Mouse (Mus musculus) MEL (cell line): ENCODE data around the gene Ppfibp1. TPM values are rescaled to one million over a fixed set of nuclear protein-coding genes. Genes with fewer than 3 reads are reported as not detected.

Experiments
- DNase-seq: peaks from one replicate; pipeline ENCODE4 v3.0.0; 2011; ENCODE audit warnings: low read depth, low spot score
- H3K27ac ChIP-seq: 2 replicates; pipeline ENCODE4 v1.5.1; 2012; ENCODE audit warnings: low read depth, mild to moderate bottlenecking, control low read depth, low read length, moderate library complexity; ENCODE audit not compliant: control insufficient read depth
- H3K27me3 ChIP-seq, 2 experiments: fragments of 150-350 bp in 1 of 2; sonication (generic) in 1 of 2; 2 replicates each; pipeline ENCODE4 v1.6.1; 2012; ENCODE audit warnings: low read length in 2 of 2, mild to moderate bottlenecking in 2 of 2, improper control_type of control experiment in 1 of 2, moderate library complexity in 1 of 2; ENCODE audit not compliant: insufficient read depth in 2 of 2, control insufficient read depth in 1 of 2
- H3K36me3 ChIP-seq, 2 experiments: 2 replicates each; pipeline ENCODE4 v1.6.1; 2012 to 2014; ENCODE audit warnings: low read length in 2 of 2, improper control_type of control experiment in 1 of 2, inconsistent platforms in 1 of 2, mild to moderate bottlenecking in 1 of 2; ENCODE audit not compliant: insufficient read depth in 2 of 2, control insufficient read depth in 1 of 2
- H3K4me1 ChIP-seq, 2 experiments: fragments of 150-350 bp in 1 of 2; sonication (generic) in 1 of 2; 2 replicates each; pipeline ENCODE4 v1.6.1; 2012; ENCODE audit warnings: low read length in 2 of 2, improper control_type of control experiment in 1 of 2, mild to moderate bottlenecking in 1 of 2; ENCODE audit not compliant: insufficient read depth in 2 of 2, control insufficient read depth in 1 of 2
- H3K4me3 ChIP-seq, 2 experiments: fragments of 150-350 bp in 1 of 2; sonication (generic) in 1 of 2; 2 replicates each; pipeline ENCODE4 v1.5.1; 2012; ENCODE audit warnings: low read depth in 2 of 2, low read length in 2 of 2, mild to moderate bottlenecking in 2 of 2, moderate library complexity in 2 of 2, control low read depth in 1 of 2, improper control_type of control experiment in 1 of 2; ENCODE audit not compliant: control insufficient read depth in 1 of 2, insufficient read depth in 1 of 2
- H3K79me2 ChIP-seq: 2 replicates; pipeline ENCODE4 v1.6.1; 2012; ENCODE audit warnings: mild to moderate bottlenecking, low read length, moderate library complexity; ENCODE audit not compliant: control insufficient read depth, poor library complexity, insufficient read depth
- H3K9ac ChIP-seq: 2 replicates; pipeline ENCODE4 v1.6.1; 2012; ENCODE audit warnings: low read depth, mild to moderate bottlenecking, control low read depth, low read length, moderate library complexity; ENCODE audit not compliant: control insufficient read depth, poor library complexity, severe bottlenecking
- H3K9me3 ChIP-seq: fragments of 150-350 bp; sonication (generic); replicated peaks from 2 replicates; pipeline ENCODE4 v1.6.1; 2012; ENCODE audit warnings: mild to moderate bottlenecking, low read length, improper control_type of control experiment, moderate library complexity; ENCODE audit not compliant: insufficient read depth
- BHLHE40 ChIP-seq: IDR thresholded peaks from 2 replicates; pipeline ENCODE4 v1.6.1; 2012; ENCODE audit warnings: low read depth, mild to moderate bottlenecking, inconsistent platforms, low read length, improper control_type of control experiment, borderline replicate concordance
- CHD1 ChIP-seq: IDR thresholded peaks from 2 replicates; pipeline ENCODE4 v1.6.1; 2012; ENCODE audit warnings: low read depth, mild to moderate bottlenecking, inconsistent platforms, low read length, improper control_type of control experiment
- CTCF ChIP-seq, 3 experiments: IDR thresholded peaks in 2 of 3; conservative IDR thresholded peaks in 1 of 3; 2 replicates each; pipeline ENCODE4 v1.5.1; 2011 to 2012; ENCODE audit warnings: low read length in 3 of 3, low read depth in 2 of 3, mild to moderate bottlenecking in 2 of 3, improper control_type of control experiment in 1 of 3, inconsistent platforms in 1 of 3, mixed read lengths in 1 of 3, moderate library complexity in 1 of 3; ENCODE audit not compliant: control insufficient read depth in 1 of 3, insufficient read depth in 1 of 3, poor library complexity in 1 of 3, severe bottlenecking in 1 of 3
- E2F4 ChIP-seq: IDR thresholded peaks from 2 replicates; pipeline ENCODE4 v1.6.1; 2011; ENCODE audit warnings: low read depth, low read length, improper control_type of control experiment, borderline replicate concordance
- ELF1 ChIP-seq: IDR thresholded peaks from 2 replicates; pipeline ENCODE4 v1.6.1; 2014; ENCODE audit warnings: low read depth, mild to moderate bottlenecking, inconsistent platforms, low read length, improper control_type of control experiment, moderate library complexity
- EP300 ChIP-seq, 2 experiments: IDR thresholded peaks; 2 replicates each; pipeline ENCODE4 v1.6.1; 2011; ENCODE audit warnings: improper control_type of control experiment in 2 of 2, low read length in 2 of 2, low read depth in 1 of 2, mild to moderate bottlenecking in 1 of 2
- ETS1 ChIP-seq: IDR thresholded peaks from 2 replicates; pipeline ENCODE4 v1.6.1; 2012; ENCODE audit warnings: low read depth, mild to moderate bottlenecking, inconsistent platforms, low read length, improper control_type of control experiment, moderate library complexity
- GABPA ChIP-seq: IDR thresholded peaks from 2 replicates; pipeline ENCODE4 v1.6.1; 2012; ENCODE audit warnings: low read depth, mild to moderate bottlenecking, inconsistent platforms, low read length, improper control_type of control experiment, moderate library complexity
- GATA1 ChIP-seq: IDR thresholded peaks from 2 replicates; pipeline ENCODE4 v1.6.1; 2011; ENCODE audit warnings: low read depth, low read length, improper control_type of control experiment
- HCFC1 ChIP-seq: IDR thresholded peaks from 2 replicates; pipeline ENCODE4 v1.6.1; 2012; ENCODE audit warnings: low read depth, mild to moderate bottlenecking, inconsistent platforms, low read length, improper control_type of control experiment, moderate library complexity
- JUND ChIP-seq: IDR thresholded peaks from 2 replicates; pipeline ENCODE4 v1.6.1; 2011; ENCODE audit warnings: low read depth, mild to moderate bottlenecking, improper control_type of control experiment, low read length
- KAT2A ChIP-seq: conservative IDR thresholded peaks from 2 replicates; pipeline ENCODE4 v1.6.1; 2012; ENCODE audit warnings: low read depth, low read length, improper control_type of control experiment, inconsistent platforms
- MEF2A ChIP-seq: IDR thresholded peaks from 2 replicates; pipeline ENCODE4 v1.6.1; 2014; ENCODE audit warnings: low read depth, mild to moderate bottlenecking, inconsistent platforms, low read length, improper control_type of control experiment; ENCODE audit not compliant: poor library complexity, insufficient replicate concordance, severe bottlenecking; ENCODE audit errors: extremely low read depth
- MYB ChIP-seq: IDR thresholded peaks from 2 replicates; pipeline ENCODE4 v1.6.1; 2011; ENCODE audit warnings: mild to moderate bottlenecking, low read depth, low read length, improper control_type of control experiment
- MYC ChIP-seq: IDR thresholded peaks from 2 replicates; pipeline ENCODE4 v1.6.1; 2011; ENCODE audit warnings: low read depth, mild to moderate bottlenecking, low read length, improper control_type of control experiment, moderate library complexity
- NELFE ChIP-seq: IDR thresholded peaks from 2 replicates; pipeline ENCODE4 v1.6.1; 2011; ENCODE audit warnings: low read depth, low read length, improper control_type of control experiment
- NRF1 ChIP-seq: IDR thresholded peaks from 2 replicates; pipeline ENCODE4 v1.6.1; 2014; ENCODE audit warnings: low read depth, mild to moderate bottlenecking, inconsistent platforms, low read length, improper control_type of control experiment, moderate library complexity; ENCODE audit not compliant: poor library complexity, insufficient read depth, severe bottlenecking
- SIN3A ChIP-seq: IDR thresholded peaks from 2 replicates; pipeline ENCODE4 v1.6.1; 2012; ENCODE audit warnings: low read length, improper control_type of control experiment, inconsistent platforms
- TBP ChIP-seq: IDR thresholded peaks from 2 replicates; pipeline ENCODE4 v1.8.0; 2011; ENCODE audit warnings: low read depth, low read length, improper control_type of control experiment
- TCF12 ChIP-seq: IDR thresholded peaks from 2 replicates; pipeline ENCODE4 v1.6.1; 2014; ENCODE audit warnings: low read depth, mild to moderate bottlenecking, inconsistent platforms, low read length, improper control_type of control experiment, moderate library complexity
- UBTF ChIP-seq: IDR thresholded peaks from 2 replicates; pipeline ENCODE4 v1.6.1; 2012; ENCODE audit warnings: low read depth, mild to moderate bottlenecking, inconsistent platforms, low read length, improper control_type of control experiment, moderate library complexity, borderline replicate concordance; ENCODE audit not compliant: insufficient read depth
- USF1 ChIP-seq: IDR thresholded peaks from 2 replicates; pipeline ENCODE4 v1.6.1; 2014; ENCODE audit warnings: low read depth, mild to moderate bottlenecking, inconsistent platforms, low read length, improper control_type of control experiment, moderate library complexity
- USF2 ChIP-seq, 2 experiments: IDR thresholded peaks; 2 replicates each; pipeline ENCODE4 v1.6.1; 2011 to 2012; ENCODE audit warnings: improper control_type of control experiment in 2 of 2, low read length in 2 of 2, borderline replicate concordance in 1 of 2, inconsistent platforms in 1 of 2, low read depth in 1 of 2, mild to moderate bottlenecking in 1 of 2; ENCODE audit not compliant: insufficient read depth in 1 of 2
- ZC3H11A ChIP-seq: IDR thresholded peaks from 2 replicates; pipeline ENCODE4 v1.6.1; 2012; ENCODE audit warnings: low read depth, mild to moderate bottlenecking, inconsistent platforms, low read length, improper control_type of control experiment
- polyA plus RNA-seq, 2 experiments: library from polyadenylated mRNA; stranded (reverse) in 1 of 2; unstranded in 1 of 2; fragments of >175 nt in 1 of 2; fragments of >200 nt in 1 of 2; gene quantifications; 2 replicates each; pipeline versions ENCODE4 v1.2.1 to v1.2.4; 2012; ENCODE audit warnings: low replicate concordance in 2 of 2, low read depth in 1 of 2; ENCODE audit not compliant: insufficient read length in 2 of 2, insufficient read depth in 1 of 2, missing spikeins in 1 of 2
- total RNA-seq: library from RNA; depleted of rRNA; stranded (reverse); fragments of 300-350 nt; gene quantifications from 2 replicates; pipeline ENCODE4 v1.2.3, GENCODE M21; 2012

Gene Ppfibp1
- total and polyA plus RNA-seq, 3 experiments: 12.2 to 14.6 TPM; not detected in 1

DNA sequence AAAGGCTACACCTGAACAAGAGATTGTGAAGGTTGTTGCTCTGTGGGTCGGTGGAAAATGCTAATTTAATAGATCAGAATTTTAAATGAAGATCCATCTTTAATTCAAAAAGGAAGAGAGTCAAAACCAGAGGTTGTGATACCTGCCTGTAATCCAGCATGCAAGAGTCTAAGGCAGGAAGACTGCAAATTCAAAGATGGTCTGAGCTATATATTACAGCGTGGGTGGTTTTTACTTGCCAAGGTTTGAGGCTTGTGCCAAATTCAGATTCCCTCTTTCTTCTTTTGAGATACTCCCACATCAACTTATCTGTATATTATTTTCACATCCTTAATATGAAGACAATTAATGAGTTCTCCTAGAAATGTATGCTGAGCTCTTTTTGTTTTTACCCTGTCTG lies 140.1 kb downstream of the Ppfibp1 start:
- no peak overlapping the region for H3K9ac ChIP-seq
- H3K9me3 ChIP-seq: no peaks in the 10 kb centered on the region
- no peak for DNase-seq
- TF ChIP-seq MYC: no peak
- no peak for TF ChIP-seq USF2 (IDR thresholded peaks at IDR 0.05; ENCODE audit: borderline replicate concordance in 1 of 2, insufficient read depth in 1 of 2, low read depth in 1 of 2, low read length in 2 of 2)
- no peak for TF ChIP-seq KAT2A
- TF ChIP-seq E2F4: no peak
- no peak for TF ChIP-seq ZC3H11A
- TF ChIP-seq CHD1: no peak
- TF ChIP-seq JUND: no peak
- TF ChIP-seq MEF2A: no peak
- no peak for TF ChIP-seq CTCF (IDR thresholded peaks at IDR 0.05 in 2 of 3, conservative IDR thresholded peaks at IDR 0.05 in 1 of 3; ENCODE audit: control insufficient read depth in 1 of 3, insufficient read depth in 1 of 3, low read depth in 2 of 3, low read length in 3 of 3, poor library complexity in 1 of 3, severe bottlenecking in 1 of 3)
- no peak for TF ChIP-seq MYB
- no peak for TF ChIP-seq TCF12
- TF ChIP-seq SIN3A: no peak
- TF ChIP-seq NELFE: no peak
- TF ChIP-seq GATA1: no peak
- H3K27ac ChIP-seq: no peak overlapping the region
- H3K36me3 ChIP-seq: no peaks in the 10 kb centered on the region; a peak in 1 of 4 replicates
- no peaks in the 10 kb centered on the region for H3K79me2 ChIP-seq
- peaks cover 2 to 5% of the 10 kb centered on the region in 2 experiments; a peak in 3 of 4 replicates for H3K4me1 ChIP-seq
- no peak overlapping the region for H3K4me3 ChIP-seq
- H3K27me3 ChIP-seq: no peaks in the 10 kb centered on the region

- Histone ChIP-seq H3K27ac (no peak overlapping the region), H3K4me1 (no peaks in the 10 kb centered on the region)
- no peak for DNase-seq
- no peak for TF ChIP-seq UBTF
- TF ChIP-seq ETS1: no peak
- no peak for TF ChIP-seq EP300 (IDR thresholded peaks at IDR 0.05; ENCODE audit: low read depth in 1 of 2, low read length in 2 of 2)
- no peak for TF ChIP-seq GABPA
- TF ChIP-seq ELF1: no peak
- no peak for TF ChIP-seq BHLHE40
- TF ChIP-seq JUND: no peak
- TF ChIP-seq TBP: no peak
- no peak for TF ChIP-seq USF1
- no peak for TF ChIP-seq TCF12
- no peak for TF ChIP-seq MYC
- no peak for TF ChIP-seq HCFC1
- TF ChIP-seq NRF1: no peak
- TF ChIP-seq, all 39 proteins: peak for 0
- Histone ChIP-seq H3K36me3 (no peaks in the 10 kb centered on the region; a peak in 1 of 4 replicates), H3K9me3 (no peaks in the 10 kb centered on the region), H3K9ac (no peak overlapping the region), H3K27me3 (no peaks in the 10 kb centered on the region), H3K4me3 (no peak overlapping the region), H3K79me2 (no peaks in the 10 kb centered on the region)
Observed at GRCm38 (mm10) chr6:147029591-147029990, 141.3 kb downstream of the Ppfibp1 start.
